Mouse (Mus musculus) intestine, embryonic 16.5 days (tissue): ENCODE data around the gene Adat3. TPM values are rescaled to one million over a fixed set of nuclear protein-coding genes. Genes with fewer than 3 reads are reported as not detected.

Experiments
- ATAC-seq: fragments of 200-750 bp; cut with Nextera tagmentation; 2 replicates; pipeline ENCODE4 v1.8.0; 2017; ENCODE audit warnings: moderate TSS enrichment, moderate library complexity
- H3K27ac ChIP-seq: fragments of 300-500 bp; sonication (generic); 2 replicates; pipeline ENCODE4 v1.5.1; 2014; ENCODE audit warnings: mild to moderate bottlenecking, low read length
- H3K27me3 ChIP-seq: fragments of 300-500 bp; sonication (generic); replicated peaks from 2 replicates; pipeline ENCODE4 v1.6.1; 2014; ENCODE audit warnings: low read length, control low read depth, mixed read lengths; ENCODE audit not compliant: control insufficient read depth, insufficient read depth
- H3K36me3 ChIP-seq: fragments of 300-500 bp; sonication (generic); 2 replicates; pipeline ENCODE4 v1.6.1; 2014; ENCODE audit warnings: low read length, control low read depth; ENCODE audit not compliant: control insufficient read depth, insufficient read depth
- H3K4me1 ChIP-seq: fragments of 300-500 bp; sonication (generic); 2 replicates; pipeline ENCODE4 v1.6.1; 2014; ENCODE audit warnings: low read length, control low read depth, mixed read lengths; ENCODE audit not compliant: control insufficient read depth, insufficient read depth
- H3K4me2 ChIP-seq: fragments of 300-500 bp; sonication (generic); 2 replicates; pipeline ENCODE4 v1.6.1; 2014; ENCODE audit warnings: low read depth, low read length, control low read depth
- H3K4me3 ChIP-seq: fragments of 300-500 bp; sonication (generic); 2 replicates; pipeline ENCODE4 v1.5.1; 2014; ENCODE audit warnings: mild to moderate bottlenecking, low read length
- H3K9ac ChIP-seq: fragments of 300-500 bp; sonication (generic); 2 replicates; pipeline ENCODE4 v1.6.1; 2014; ENCODE audit warnings: low read depth, low read length
- H3K9me3 ChIP-seq: fragments of 300-500 bp; sonication (generic); 2 replicates; pipeline ENCODE4 v1.6.1; 2016; ENCODE audit warnings: low read length, control low read depth; ENCODE audit not compliant: control insufficient read depth
- WGBS: fragments of 180-500 bp; shearing (Covaris S2); extraction: QIAGEN DNeasy Blood & Tissue Kit; methylation state at CpG from one replicate; pipeline ENCODE4 v1.1.7; 2014; 5-methylcytosine and 5-hydroxymethylcytosine counted together
- polyA plus RNA-seq: library from polyadenylated mRNA; unstranded; fragments of >200 nt; fragmentation: Nextera tagmentation; extraction: Ambion mirVana; gene quantifications from 2 replicates; pipeline ENCODE4 v1.2.1, GENCODE M21; 2015

The Adat3 gene
- polyA plus RNA-seq, 1 experiment from 2014 or later: 9.4 TPM

GRCm38 (mm10) chr10:80619465-80620244 lies 17.0 kb downstream of the Adat3 start:
- Histone ChIP-seq H3K9me3 (no peaks in the 10 kb centered on the region), H3K4me3 (no peak overlapping the region), H3K27me3 (no peaks in the 10 kb centered on the region), H3K4me2 (no peak overlapping the region), H3K36me3 (peaks cover 7% of the 10 kb centered on the region), H3K9ac (no peak overlapping the region), H3K27ac (no peak overlapping the region), H3K4me1 (peaks cover 20% of the 10 kb centered on the region)
- WGBS: 42% methylated on average over 8 of the region's 8 CpGs
- ATAC-seq: no peak

GRCm38 (mm10) chr10:80620365-80620764 lies 17.7 kb downstream of the Adat3 start:
- Histone ChIP-seq H3K4me1 (peaks cover 26% of the 10 kb centered on the region), H3K4me3 (no peak overlapping the region), H3K27me3 (no peaks in the 10 kb centered on the region), H3K27ac (no peak overlapping the region), H3K4me2 (no peak overlapping the region), H3K9ac (no peak overlapping the region), H3K36me3 (peaks cover 4% of the 10 kb centered on the region), H3K9me3 (no peaks in the 10 kb centered on the region)
- 88% methylated on average over 9 of the region's 9 CpGs for WGBS
- ATAC-seq: no peak

- WGBS: 55% methylated on average over 16 of the region's 16 CpGs
- peak overlapping the region; percentile 97 for H3K27ac ChIP-seq
- H3K4me3 ChIP-seq: peak overlapping the region; percentile 61
These were observed 18.4 kb downstream of the Adat3 start for GRCm38 (mm10) chr10:80620796-80621689.

GRCm38 (mm10) chr10:80621690-80621939 lies 18.9 kb downstream of the Adat3 start:
- Histone ChIP-seq H3K9ac (peak overlapping the region; percentile 70), H3K4me2 (peak overlapping the region; percentile 71), H3K27ac (peak overlapping the region; percentile 97), H3K4me3 (peak overlapping the region; percentile 61), H3K27me3 (no peaks in the 10 kb centered on the region), H3K9me3 (no peaks in the 10 kb centered on the region), H3K4me1 (peaks cover 36% of the 10 kb centered on the region), H3K36me3 (no peaks in the 10 kb centered on the region)
- no peak for ATAC-seq
- 1% methylated on average over 9 of the region's 9 CpGs for WGBS

More at GRCm38 (mm10) chr10:80620796-80621689, 18.4 kb downstream of the Adat3 start:
- peak overlapping the region; percentile 70 for H3K9ac ChIP-seq
- H3K27me3 ChIP-seq: no peaks in the 10 kb centered on the region
- H3K4me1 ChIP-seq: peaks cover 32% of the 10 kb centered on the region
- no peaks in the 10 kb centered on the region for H3K36me3 ChIP-seq
- no peaks in the 10 kb centered on the region for H3K9me3 ChIP-seq
- ATAC-seq: no peak
- H3K4me2 ChIP-seq: peak overlapping the region; percentile 71

- H3K9me3 ChIP-seq: no peaks in the 10 kb centered on the region
- peak overlapping the region; percentile 97 for H3K27ac ChIP-seq
- under 1% methylated on average over 64 of the region's 64 CpGs for WGBS
- peak; percentile 95 for ATAC-seq
- H3K36me3 ChIP-seq: no peaks in the 10 kb centered on the region
- peak overlapping the region; percentile 71 for H3K4me2 ChIP-seq
- peak overlapping the region; percentile 92 for H3K9ac ChIP-seq
- H3K27me3 ChIP-seq: no peaks in the 10 kb centered on the region
- peak overlapping the region; percentile 86 for H3K4me3 ChIP-seq
- H3K4me1 ChIP-seq: peaks cover 38% of the 10 kb centered on the region
These were observed 19.4 kb downstream of the Adat3 start for GRCm38 (mm10) chr10:80621940-80622660.

- Histone ChIP-seq H3K27ac (peak within 1 kb of the TSS; percentile 97), H3K4me1 (peaks cover 45% of the 10 kb centered on the region), H3K27me3 (no peaks in the 10 kb centered on the region), H3K4me3 (peak within 1 kb of the TSS; percentile 86), H3K9ac (peak within 1 kb of the TSS; percentile 92), H3K4me2 (peak within 1 kb of the TSS; percentile 87), H3K36me3 (no peaks in the 10 kb centered on the region), H3K9me3 (no peaks in the 10 kb centered on the region)
- ATAC-seq: peak; percentile 22
- WGBS: under 1% methylated on average over 79 of the region's 85 CpGs
These were observed 20.2 kb downstream of the Adat3 start, which contains the start of gene Csnk1g2 for GRCm38 (mm10) chr10:80622661-80623456. TSS of gene Csnk1g2 (plus strand) at chr10:80622838.

GRCm38 (mm10) chr10:80623457-80624191 lies 20.9 kb downstream of the Adat3 start:
- Histone ChIP-seq H3K9ac (peak overlapping the region; percentile 92), H3K27me3 (no peaks in the 10 kb centered on the region), H3K4me1 (peaks cover 49% of the 10 kb centered on the region), H3K36me3 (no peaks in the 10 kb centered on the region), H3K4me2 (peak overlapping the region; percentile 87), H3K9me3 (no peaks in the 10 kb centered on the region), H3K27ac (peak overlapping the region; percentile 90), H3K4me3 (peak overlapping the region; percentile 86)
- WGBS: 13% methylated on average over 15 of the region's 15 CpGs
- ATAC-seq: no peak

GRCm38 (mm10) chr10:80625764-80626163 lies 23.1 kb downstream of the Adat3 start:
- peaks cover 55% of the 10 kb centered on the region for H3K4me1 ChIP-seq
- peak overlapping the region; percentile 5 for H3K9ac ChIP-seq
- no peak overlapping the region; the same call in 1 of the 2 replicates for H3K4me3 ChIP-seq
- no peaks in the 10 kb centered on the region for H3K36me3 ChIP-seq
- H3K27me3 ChIP-seq: no peaks in the 10 kb centered on the region
- H3K9me3 ChIP-seq: no peaks in the 10 kb centered on the region
- H3K27ac ChIP-seq: peak overlapping the region; percentile 79
- 0 out of 2 replicates have a peak overlapping the region, but pooled peaks have one; percentile 3 for H3K4me2 ChIP-seq
- no peak for ATAC-seq
- WGBS: 82% methylated on average over 4 of the region's 4 CpGs
